Comparison of ENCODE assay signal across 20 mouse cellular contexts in the genomic region with DNA sequence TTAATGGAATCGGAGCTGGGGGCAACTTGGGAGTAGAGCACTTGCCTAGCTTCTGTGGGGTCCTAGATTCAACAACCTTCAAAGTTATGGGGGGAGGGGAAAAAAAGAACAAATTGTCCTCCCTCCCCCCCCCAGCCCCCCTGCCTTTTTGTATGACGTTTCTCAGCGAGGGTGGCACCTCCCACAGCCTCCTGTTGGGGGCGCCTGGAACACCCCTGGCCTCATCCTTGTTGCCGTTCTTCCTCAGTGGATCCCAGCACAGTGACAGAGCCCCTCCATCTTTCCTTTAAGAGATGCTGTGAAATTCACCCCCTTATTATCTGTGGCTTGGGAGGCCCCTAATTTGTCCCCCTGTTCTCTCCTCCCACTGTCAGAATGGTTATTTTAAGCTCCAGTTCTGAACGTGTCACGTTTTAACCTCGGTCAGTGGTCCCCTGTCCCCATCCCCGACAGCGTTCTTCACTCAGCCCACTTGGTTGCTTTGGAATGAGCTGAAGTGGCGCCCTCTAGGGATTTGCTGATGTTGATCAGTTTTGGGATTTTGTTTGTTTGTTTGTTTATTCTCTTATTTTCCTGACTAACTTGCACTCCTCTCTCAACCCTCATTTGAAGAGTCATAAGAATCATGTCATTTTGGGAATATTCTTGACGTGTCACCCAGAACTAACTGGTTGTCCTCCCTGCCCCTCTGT. TPM values are rescaled to one million over a fixed set of nuclear protein-coding genes. Genes with fewer than 3 reads are reported as not detected.
DNase-seq lines count a peak whose midpoint lies in the region; ATAC-seq and TF ChIP-seq lines count a peak whose summit lies in the region.
"Had no signal": no experiment of that assay in that cellular context is flagged by ENCODE, and none has a peak within 500 bp of the region (broad histone marks: within the 10 kb centered on the region; RNA-seq: fewer than 3 reads in every experiment).

No protein-coding gene starts in this region.

- TF ChIP-seq POLR2A in kidney, adult 2 months (IDR thresholded peaks at IDR 0.05; ENCODE audit: low read depth, low read length), result no peak
- TF ChIP-seq POLR2A in CH12.LX (IDR thresholded peaks at IDR 0.05; ENCODE audit: low read depth, low read length), result no peak
- no peak for TF ChIP-seq POLR2A in bone marrow macrophage, adult 2 months (IDR thresholded peaks at IDR 0.05; ENCODE audit: borderline replicate concordance, low read depth, low read length)

- H3K9ac ChIP-seq in kidney, embryonic 16.5 days (replicated peaks; ENCODE audit: low read length), result no peak overlapping the region
- H3K9ac ChIP-seq in CH12.LX (ENCODE audit: insufficient read depth, low read depth), result no peak overlapping the region
- H3K9ac ChIP-seq: embryonic facial prominence, embryonic 12.5 days; forebrain, embryonic 15.5 days; limb, embryonic 13.5 days had no signal

- H3K27ac ChIP-seq in kidney, adult 2 months (ENCODE audit: insufficient read depth, low read depth, low read length), result no peak overlapping the region
- no peak overlapping the region for H3K27ac ChIP-seq in kidney, embryonic 16.5 days (ENCODE audit: low read length)
- H3K27ac ChIP-seq in CH12.LX (ENCODE audit: insufficient read depth, low read depth), result peak overlapping the region; percentile 98
- H3K27ac ChIP-seq in bone marrow macrophage, adult 2 months (ENCODE audit: insufficient read depth, low read depth, low read length), result no peak overlapping the region
- H3K27ac ChIP-seq: embryonic facial prominence, embryonic 12.5 days; forebrain, embryonic 15.5 days; limb, embryonic 13.5 days had no signal

- TF ChIP-seq CTCF in kidney, adult 2 months (conservative IDR thresholded peaks at IDR 0.05; ENCODE audit: insufficient read depth, insufficient read length, low read depth, low read length), result 0 out of 2 replicates have a peak, but pooled peaks have one; percentile 9
- TF ChIP-seq CTCF in CH12.LX (conservative IDR thresholded peaks at IDR 0.05 in 1 of 2, IDR thresholded peaks at IDR 0.05 in 1 of 2; ENCODE audit: low read depth in 2 of 2, low read length in 2 of 2), result peak in 1 of 2 experiments; percentile 21; a peak in 2 of 4 replicates
- peak; percentile 41 for TF ChIP-seq CTCF in E14TG2a.4 (conservative IDR thresholded peaks at IDR 0.05; ENCODE audit: low read length)
- TF ChIP-seq CTCF in bone marrow macrophage, adult 2 months (IDR thresholded peaks at IDR 0.05; ENCODE audit: low read depth, low read length), result peak; percentile 32; the same call in 1 of the 2 replicates

- in situ Hi-C loops in CH12.LX (cut with MboI; ENCODE audit: low pct_ligation_motif_present, low pct_unique_long_range_greater_than_20kb, low sequenced_read_pairs), result no loop called here

- TF ChIP-seq EP300 in CH12.LX (IDR thresholded peaks at IDR 0.05; ENCODE audit: low read length), result no peak

- H3K27me3 ChIP-seq in kidney, adult 2 months (replicated peaks; ENCODE audit: control insufficient read depth, insufficient read depth, low read length), result no peaks in the 10 kb centered on the region
- H3K27me3 ChIP-seq in kidney, embryonic 16.5 days (ENCODE audit: insufficient read depth, low read length), result no peaks in the 10 kb centered on the region
- H3K27me3 ChIP-seq in CH12.LX (replicated peaks) (no peaks in the 10 kb centered on the region), E14TG2a.4 (ENCODE audit: insufficient read depth, low read length) (no peaks in the 10 kb centered on the region)
- H3K27me3 ChIP-seq: embryonic facial prominence, embryonic 12.5 days; forebrain, embryonic 15.5 days; limb, embryonic 13.5 days had no signal

- no peak for DNase-seq in kidney, adult 2 months
- no peak for DNase-seq in CH12.LX (ENCODE audit: extremely low read depth)
- no peak for DNase-seq in adrenal gland, postnatal 25 days
- DNase-seq in ovary, postnatal 14 days (ENCODE audit: low spot score), result no peak
- DNase-seq: kidney, postnatal 25 days; lung, postnatal 10 days had no signal

- no peaks in the 10 kb centered on the region for H3K79me2 ChIP-seq in CH12.LX (replicated peaks; ENCODE audit: control insufficient read depth, extremely low read depth, insufficient read depth, poor library complexity, severe bottlenecking)

- no peaks in the 10 kb centered on the region for H3K9me3 ChIP-seq in kidney, embryonic 16.5 days (ENCODE audit: low read length)
- H3K9me3 ChIP-seq in CH12.LX (replicated peaks; ENCODE audit: low read length) (no peaks in the 10 kb centered on the region), E14TG2a.4 (ENCODE audit: low read length) (no peaks in the 10 kb centered on the region)
- H3K9me3 ChIP-seq: embryonic facial prominence, embryonic 12.5 days; forebrain, embryonic 15.5 days; limb, embryonic 13.5 days had no signal

- H3K4me2 ChIP-seq in kidney, embryonic 16.5 days (replicated peaks; ENCODE audit: low read depth, low read length), result no peak overlapping the region
- no peak overlapping the region for H3K4me2 ChIP-seq in CH12.LX (ENCODE audit: insufficient read depth, low read depth, poor library complexity, severe bottlenecking)
- H3K4me2 ChIP-seq: embryonic facial prominence, embryonic 12.5 days; forebrain, embryonic 15.5 days; limb, embryonic 13.5 days had no signal

- no peak overlapping the region for H3K4me3 ChIP-seq in kidney, adult 2 months (ENCODE audit: insufficient read depth, low read depth, low read length)
- H3K4me3 ChIP-seq in kidney, embryonic 16.5 days (ENCODE audit: low read length), result no peak overlapping the region
- no peak overlapping the region for H3K4me3 ChIP-seq in CH12.LX (replicated peaks in 1 of 3; ENCODE audit: low read depth in 2 of 3, low read length in 2 of 3, poor library complexity in 1 of 3)
- peak overlapping the region; percentile 57 for H3K4me3 ChIP-seq in E14TG2a.4 (replicated peaks; ENCODE audit: low read length)
- H3K4me3 ChIP-seq in bone marrow macrophage, adult 2 months (ENCODE audit: insufficient read depth, low read length), result no peak overlapping the region
- H3K4me3 ChIP-seq: embryonic facial prominence, embryonic 12.5 days; forebrain, embryonic 15.5 days; limb, embryonic 13.5 days had no signal

- H3K4me1 ChIP-seq in kidney, adult 2 months (ENCODE audit: control insufficient read depth, insufficient read depth, low read length), result no peaks in the 10 kb centered on the region
- no peaks in the 10 kb centered on the region for H3K4me1 ChIP-seq in kidney, embryonic 16.5 days (ENCODE audit: insufficient read depth, low read length)
- peaks cover 28 to 75% of the 10 kb centered on the region in 2 experiments for H3K4me1 ChIP-seq in CH12.LX (ENCODE audit: control insufficient read depth in 1 of 2, insufficient read depth in 2 of 2)
- H3K4me1 ChIP-seq in E14TG2a.4 (replicated peaks; ENCODE audit: low read depth, low read length), result peaks cover 29% of the 10 kb centered on the region
- H3K4me1 ChIP-seq in bone marrow macrophage, adult 2 months (ENCODE audit: control insufficient read depth, insufficient read depth, low read length), result peaks cover 25% of the 10 kb centered on the region
- H3K4me1 ChIP-seq: embryonic facial prominence, embryonic 12.5 days; forebrain, embryonic 15.5 days; limb, embryonic 13.5 days had no signal

- ATAC-seq in kidney, embryonic 16.5 days (ENCODE audit: low FRiP score, low TSS enrichment), result no peak
- ATAC-seq: forebrain, embryonic 15.5 days; midbrain, embryonic 16.5 days had no signal

- no peak for TF ChIP-seq RAD21 in CH12.LX (IDR thresholded peaks at IDR 0.05; ENCODE audit: low read depth, low read length)

- no peaks in the 10 kb centered on the region for H3K36me3 ChIP-seq in kidney, adult 2 months (ENCODE audit: control insufficient read depth, insufficient read depth, low read length)
- H3K36me3 ChIP-seq in kidney, embryonic 16.5 days (ENCODE audit: insufficient read depth, low read length), result no peaks in the 10 kb centered on the region
- H3K36me3 ChIP-seq in CH12.LX (replicated peaks in 1 of 2; ENCODE audit: control insufficient read depth in 1 of 2, insufficient read depth in 1 of 2, low read length in 1 of 2) (peaks cover 0 to 20% of the 10 kb centered on the region in 2 experiments), E14TG2a.4 (ENCODE audit: insufficient read depth, low read length) (no peaks in the 10 kb centered on the region)
- H3K36me3 ChIP-seq: embryonic facial prominence, embryonic 12.5 days; forebrain, embryonic 15.5 days; limb, embryonic 13.5 days had no signal

- dilution Hi-C loops in CH12.LX (cut with MboI; ENCODE audit: extremely low pct_ligation_motif_present, extremely low pct_unique_long_range_greater_than_20kb, low sequenced_read_pairs), result no loop called here

- 55% methylated on average over 12 of the region's 12 CpGs for WGBS in kidney, adult 2 months
- 59% methylated on average over 12 of the region's 12 CpGs for WGBS in kidney, embryonic 16.5 days

TF ChIP-seq in CH12.LX, 34 proteins besides CTCF, POLR2A, EP300 and RAD21:
- TF ChIP-seq MXI1 (IDR thresholded peaks at IDR 0.05; ENCODE audit: low read depth, low read length), result no peak
- no peak for TF ChIP-seq ETS1 (conservative IDR thresholded peaks at IDR 0.05; ENCODE audit: low read depth, low read length)
- no peak for TF ChIP-seq HCFC1 (IDR thresholded peaks at IDR 0.05; ENCODE audit: low read depth, low read length)
- TF ChIP-seq MEF2A (IDR thresholded peaks at IDR 0.05; ENCODE audit: borderline replicate concordance, low read depth, low read length), result no peak
- TF ChIP-seq MYC (IDR thresholded peaks at IDR 0.05; ENCODE audit: low read depth, low read length), result no peak

RNA-seq across cellular contexts. Expression of gene Smndc1, which starts 12.5 kb away (rescaled TPM):
- 3.4 and 5.9 TPM in 2 replicates for polyA plus RNA-seq in kidney, adult 2 months (2012; rRNA removed)
- 39.1 and 40.1 TPM in 2 replicates for polyA plus RNA-seq in kidney, embryonic 16.5 days (2015; fragmentation: Nextera tagmentation; extraction: Ambion mirVana)
- 20.5 and 20.9 TPM in 2 replicates for total RNA-seq in CH12.LX (2012; rRNA removed)
- total RNA-seq in CH12.LX (2014; rRNA removed), result 41.1 and 41.3 TPM in 2 replicates
- polyA plus RNA-seq in CH12.LX (2012; ENCODE audit: insufficient read length, low read depth), result 96.6 and 104 TPM in 2 replicates
- 40.8 and 44.3 TPM in 2 replicates for polyA plus RNA-seq in bone marrow macrophage, adult 2 months (2012; ENCODE audit: insufficient read depth, insufficient read length, missing spikeins)
- total RNA-seq in adrenal gland, postnatal 25 days (2021), result 44.9 and 49.6 TPM in 2 replicates

RNA-seq across cellular contexts. Expression of gene Gm10197, which starts 31.3 kb away (rescaled TPM):
- polyA plus RNA-seq in kidney, adult 2 months (2012; rRNA removed), result not detected in 2 replicates
- not detected in 2 replicates for polyA plus RNA-seq in kidney, embryonic 16.5 days (2015; fragmentation: Nextera tagmentation; extraction: Ambion mirVana)
- total RNA-seq in CH12.LX (2012; rRNA removed) (3.9 TPM in 1 of 2 replicates, not detected in the other), CH12.LX (2014; rRNA removed) (not detected in 2 replicates)
- 11.5 TPM in 1 of 2 replicates, not detected in the other for polyA plus RNA-seq in CH12.LX (2012; ENCODE audit: insufficient read length, low read depth)
- not detected in 2 replicates for polyA plus RNA-seq in bone marrow macrophage, adult 2 months (2012; ENCODE audit: insufficient read depth, insufficient read length, missing spikeins)
- not detected in 2 replicates for total RNA-seq in adrenal gland, postnatal 25 days (2021)
- total RNA-seq: adrenal gland, postnatal 4 days; gastrocnemius, postnatal 4 days; layer of hippocampus, postnatal 10 days; megakaryocyte, adult 5-6 weeks had no signal
- polyA plus RNA-seq: embryonic facial prominence, embryonic 12.5 days; forebrain, embryonic 15.5 days; heart, embryonic 14.5 days; hindbrain, embryonic 11.5 days; limb, embryonic 13.5 days; liver, embryonic 16.5 days; midbrain, embryonic 16.5 days had no signal
